In genomic region chr8:124317191-124317682, GRCm38 (mm10) we compare ENCODE assay signal across 9 mouse cellular contexts.
DNase-seq lines count a peak whose midpoint lies in the region; ATAC-seq and TF ChIP-seq lines count a peak whose summit lies in the region.
"Had no signal": no experiment of that assay in that cellular context is flagged by ENCODE, and none has a peak within 500 bp of the region (broad histone marks: within the 10 kb centered on the region; RNA-seq: fewer than 3 reads in every experiment).

No protein-coding gene starts in this region.

- H3K4me2 ChIP-seq in embryonic facial prominence, embryonic 13.5 days = no peak overlapping the region
- no peak overlapping the region for H3K4me2 ChIP-seq in midbrain, embryonic 14.5 days (ENCODE audit: low read length)
- H3K4me2 ChIP-seq in midbrain, embryonic 11.5 days = no peak overlapping the region
- H3K4me2 ChIP-seq in heart, embryonic 12.5 days = peak overlapping the region; percentile 49
- H3K4me2 ChIP-seq in liver, embryonic 11.5 days = no peak overlapping the region; the same call in 1 of the 2 replicates

- WGBS in embryonic facial prominence, embryonic 13.5 days = 70% methylated on average over 8 of the region's 8 CpGs
- 73% methylated on average over 8 of the region's 8 CpGs for WGBS in embryonic facial prominence, embryonic 10.5 days
- WGBS in midbrain, embryonic 14.5 days = 74% methylated on average over 8 of the region's 8 CpGs
- WGBS in midbrain, embryonic 11.5 days = 80% methylated on average over 8 of the region's 8 CpGs
- WGBS in heart, embryonic 12.5 days = 32% methylated on average over 8 of the region's 8 CpGs
- 38% methylated on average over 8 of the region's 8 CpGs for WGBS in liver, embryonic 11.5 days

- H3K4me1 ChIP-seq in embryonic facial prominence, embryonic 13.5 days = peaks cover 29% of the 10 kb centered on the region
- peaks cover 30% of the 10 kb centered on the region for H3K4me1 ChIP-seq in embryonic facial prominence, embryonic 10.5 days
- peaks cover 37% of the 10 kb centered on the region for H3K4me1 ChIP-seq in midbrain, embryonic 14.5 days (ENCODE audit: control insufficient read depth, insufficient read depth, low read length)
- H3K4me1 ChIP-seq in midbrain, embryonic 11.5 days (ENCODE audit: control insufficient read depth, insufficient read depth, low read length) = peaks cover 12% of the 10 kb centered on the region
- peaks cover 66% of the 10 kb centered on the region for H3K4me1 ChIP-seq in heart, embryonic 12.5 days (replicated peaks)
- H3K4me1 ChIP-seq in liver, embryonic 11.5 days (replicated peaks; ENCODE audit: control insufficient read depth, insufficient read depth, low read length) = peaks cover 52% of the 10 kb centered on the region

- no peak for ATAC-seq in embryonic facial prominence, embryonic 13.5 days (ENCODE audit: insufficient number of reproducible peaks, insufficient read depth, low FRiP score, low TSS enrichment, low read depth)
- ATAC-seq in midbrain, embryonic 14.5 days (ENCODE audit: low FRiP score, low TSS enrichment) = no peak
- no peak for ATAC-seq in midbrain, embryonic 11.5 days (ENCODE audit: low FRiP score)
- ATAC-seq in heart, embryonic 12.5 days (ENCODE audit: insufficient number of reproducible peaks, low FRiP score) = no peak
- ATAC-seq in liver, embryonic 11.5 days (replicated peaks; ENCODE audit: low FRiP score) = no peak
- ATAC-seq: forebrain, embryonic 14.5 days had no signal

- intact Hi-C loops in left cerebral cortex, adult 2 months (cut with DNase I) = no loop called here

- no peaks in the 10 kb centered on the region for H3K9me3 ChIP-seq in embryonic facial prominence, embryonic 13.5 days
- no peaks in the 10 kb centered on the region for H3K9me3 ChIP-seq in embryonic facial prominence, embryonic 10.5 days
- no peaks in the 10 kb centered on the region for H3K9me3 ChIP-seq in midbrain, embryonic 14.5 days (ENCODE audit: control insufficient read depth, low read length)
- H3K9me3 ChIP-seq in midbrain, embryonic 11.5 days (ENCODE audit: control insufficient read depth, low read length) = no peaks in the 10 kb centered on the region
- H3K9me3 ChIP-seq in heart, embryonic 12.5 days (replicated peaks) = no peaks in the 10 kb centered on the region
- no peaks in the 10 kb centered on the region for H3K9me3 ChIP-seq in liver, embryonic 11.5 days (ENCODE audit: control insufficient read depth, low read length)

- no peak overlapping the region for H3K4me3 ChIP-seq in embryonic facial prominence, embryonic 13.5 days
- H3K4me3 ChIP-seq in embryonic facial prominence, embryonic 10.5 days = no peak overlapping the region
- no peak overlapping the region for H3K4me3 ChIP-seq in midbrain, embryonic 14.5 days (replicated peaks; ENCODE audit: low read depth, low read length)
- H3K4me3 ChIP-seq in midbrain, embryonic 11.5 days (ENCODE audit: low read depth, low read length) = no peak overlapping the region
- H3K4me3 ChIP-seq in heart, embryonic 12.5 days = no peak overlapping the region
- H3K4me3 ChIP-seq in left cerebral cortex, adult 2 months = no peak overlapping the region
- no peak overlapping the region for H3K4me3 ChIP-seq in liver, embryonic 11.5 days (ENCODE audit: low read depth, low read length)

- no peak for DNase-seq in embryonic facial prominence, embryonic 10.5 days (ENCODE audit: low spot score)
- DNase-seq in midbrain, embryonic 14.5 days = no peak
- no peak for DNase-seq in midbrain, embryonic 11.5 days (ENCODE audit: low spot score, missing footprints)
- DNase-seq in natural killer cell, adult 2 months (ENCODE audit: low spot score in 2 of 2) = peak; percentile 67 to 78
- no peak for DNase-seq in left cerebral cortex, adult 2 months (ENCODE audit: extremely low spot score in 1 of 2, low spot score in 2 of 2)
- DNase-seq in liver, embryonic 11.5 days (ENCODE audit: low spot score) = no peak

- no peak for TF ChIP-seq CTCF in left cerebral cortex, adult 2 months (IDR thresholded peaks at IDR 0.05)

- 0 out of 2 replicates have a peak, but pooled peaks cover under 1% of the 10 kb centered on the region for H3K36me3 ChIP-seq in embryonic facial prominence, embryonic 13.5 days
- H3K36me3 ChIP-seq in embryonic facial prominence, embryonic 10.5 days (replicated peaks) = peaks cover 19% of the 10 kb centered on the region
- no peaks in the 10 kb centered on the region for H3K36me3 ChIP-seq in midbrain, embryonic 14.5 days (ENCODE audit: control insufficient read depth, insufficient read depth, low read length)
- no peaks in the 10 kb centered on the region for H3K36me3 ChIP-seq in midbrain, embryonic 11.5 days (ENCODE audit: control insufficient read depth, insufficient read depth, low read length)
- peaks cover 4% of the 10 kb centered on the region; the same call in 1 of the 2 replicates for H3K36me3 ChIP-seq in heart, embryonic 12.5 days
- no peaks in the 10 kb centered on the region for H3K36me3 ChIP-seq in liver, embryonic 11.5 days (ENCODE audit: control insufficient read depth, insufficient read depth, low read length)

- peak overlapping the region; percentile 49; the same call in 1 of the 2 replicates for H3K27ac ChIP-seq in embryonic facial prominence, embryonic 13.5 days
- no peak overlapping the region for H3K27ac ChIP-seq in embryonic facial prominence, embryonic 10.5 days (replicated peaks)
- peak overlapping the region; percentile 32; the same call in 1 of the 2 replicates for H3K27ac ChIP-seq in midbrain, embryonic 14.5 days (replicated peaks; ENCODE audit: low read depth, low read length)
- H3K27ac ChIP-seq in midbrain, embryonic 11.5 days (ENCODE audit: low read depth, low read length) = no peak overlapping the region
- peak overlapping the region; percentile 77 for H3K27ac ChIP-seq in heart, embryonic 12.5 days (ENCODE audit: poor library complexity, severe bottlenecking)
- H3K27ac ChIP-seq in left cerebral cortex, adult 2 months = no peak overlapping the region
- no peak overlapping the region for H3K27ac ChIP-seq in liver, embryonic 11.5 days (ENCODE audit: low read depth, low read length)

- H3K9ac ChIP-seq in embryonic facial prominence, embryonic 13.5 days = no peak overlapping the region
- no peak overlapping the region for H3K9ac ChIP-seq in midbrain, embryonic 14.5 days (replicated peaks; ENCODE audit: low read length)
- no peak overlapping the region for H3K9ac ChIP-seq in midbrain, embryonic 11.5 days (ENCODE audit: low read length)
- peak overlapping the region; percentile 59 for H3K9ac ChIP-seq in heart, embryonic 12.5 days
- H3K9ac ChIP-seq in liver, embryonic 11.5 days (ENCODE audit: low read depth, low read length) = no peak overlapping the region

- H3K27me3 ChIP-seq in embryonic facial prominence, embryonic 13.5 days = no peaks in the 10 kb centered on the region
- no peaks in the 10 kb centered on the region for H3K27me3 ChIP-seq in embryonic facial prominence, embryonic 10.5 days (replicated peaks; ENCODE audit: low read depth, poor library complexity, severe bottlenecking)
- no peaks in the 10 kb centered on the region for H3K27me3 ChIP-seq in midbrain, embryonic 14.5 days (ENCODE audit: control insufficient read depth, insufficient read depth, low read length)
- H3K27me3 ChIP-seq in midbrain, embryonic 11.5 days (ENCODE audit: control insufficient read depth, insufficient read depth, low read length) = no peaks in the 10 kb centered on the region
- no peaks in the 10 kb centered on the region for H3K27me3 ChIP-seq in heart, embryonic 12.5 days (replicated peaks)
- no peaks in the 10 kb centered on the region for H3K27me3 ChIP-seq in liver, embryonic 11.5 days (replicated peaks; ENCODE audit: control insufficient read depth, insufficient read depth, low read length)

Comparison
In these comparisons a context has a peak if more than half of its experiments do, and no peak if none do; other contexts are left out.
1. H3K27ac ChIP-seq: peak in embryonic facial prominence, embryonic 13.5 days (single experiment), midbrain, embryonic 14.5 days (single experiment) and heart, embryonic 12.5 days (single experiment); none in embryonic facial prominence, embryonic 10.5 days (single experiment), midbrain, embryonic 11.5 days (single experiment), left cerebral cortex, adult 2 months (single experiment) and liver, embryonic 11.5 days (single experiment).
2. DNase-seq: peak in natural killer cell, adult 2 months (2 of 2); none in embryonic facial prominence, embryonic 10.5 days (single experiment), midbrain, embryonic 14.5 days (single experiment), midbrain, embryonic 11.5 days (single experiment), left cerebral cortex, adult 2 months (0 of 2) and liver, embryonic 11.5 days (single experiment).